Mouse (Mus musculus): ENCODE data around the gene Sema6d.

DNA sequence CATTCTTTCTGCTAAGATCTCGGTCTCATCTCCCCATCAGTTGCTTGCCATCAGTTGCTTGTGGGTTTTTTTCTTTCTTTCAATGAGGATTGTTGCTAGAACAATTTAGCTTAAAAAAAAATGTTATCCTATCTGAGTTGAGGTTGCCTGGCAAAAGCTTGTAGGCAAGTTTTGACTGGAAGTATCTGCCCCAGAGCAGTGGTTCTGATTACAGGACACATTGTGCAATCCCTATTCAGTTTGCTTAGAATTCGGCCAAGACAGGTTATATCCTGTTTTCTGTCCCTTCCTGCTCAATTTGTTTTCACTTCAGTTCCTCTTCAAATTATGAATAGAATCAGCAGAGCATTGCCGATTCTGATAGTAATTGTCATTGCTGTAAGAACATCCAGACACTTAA is 552.4 kb downstream of the Sema6d start:
- TF ChIP-seq CTCF (IDR thresholded peaks at IDR 0.05; ENCODE audit: control insufficient read depth, insufficient read depth, low read length) (no peak), POLR2A (IDR thresholded peaks at IDR 0.05; ENCODE audit: borderline replicate concordance, control insufficient read depth, low read depth, low read length) (no peak)
